Mouse (Mus musculus): Measurements from ENCODE around the gene Gm9945. TPM values are rescaled to one million over a fixed set of nuclear protein-coding genes. Genes with fewer than 3 reads are reported as not detected.

Gene Gm9945
- total RNA-seq, 2 experiments from 2014 or later, result not detected

- intact Hi-C loops (cut with DNase I), result no loop called here
- DNase-seq, result no peak
Measured at GRCm38 (mm10) chr11:53486822-53487594, 7.0 kb downstream of the Gm9945 start.

- no peak for DNase-seq
- intact Hi-C loops (cut with DNase I), result no loop called here
Measured at GRCm38 (mm10) chr11:53489007-53489406, 9.0 kb downstream of the Gm9945 start.

- intact Hi-C loops (cut with DNase I), result no loop called here
- DNase-seq, result no peak
Measured at GRCm38 (mm10) chr11:53489421-53489820, 9.5 kb downstream of the Gm9945 start.

GRCm38 (mm10) chr11:53491954-53492401 is 12.0 kb downstream of the Gm9945 start:
- no peak for DNase-seq

DNA sequence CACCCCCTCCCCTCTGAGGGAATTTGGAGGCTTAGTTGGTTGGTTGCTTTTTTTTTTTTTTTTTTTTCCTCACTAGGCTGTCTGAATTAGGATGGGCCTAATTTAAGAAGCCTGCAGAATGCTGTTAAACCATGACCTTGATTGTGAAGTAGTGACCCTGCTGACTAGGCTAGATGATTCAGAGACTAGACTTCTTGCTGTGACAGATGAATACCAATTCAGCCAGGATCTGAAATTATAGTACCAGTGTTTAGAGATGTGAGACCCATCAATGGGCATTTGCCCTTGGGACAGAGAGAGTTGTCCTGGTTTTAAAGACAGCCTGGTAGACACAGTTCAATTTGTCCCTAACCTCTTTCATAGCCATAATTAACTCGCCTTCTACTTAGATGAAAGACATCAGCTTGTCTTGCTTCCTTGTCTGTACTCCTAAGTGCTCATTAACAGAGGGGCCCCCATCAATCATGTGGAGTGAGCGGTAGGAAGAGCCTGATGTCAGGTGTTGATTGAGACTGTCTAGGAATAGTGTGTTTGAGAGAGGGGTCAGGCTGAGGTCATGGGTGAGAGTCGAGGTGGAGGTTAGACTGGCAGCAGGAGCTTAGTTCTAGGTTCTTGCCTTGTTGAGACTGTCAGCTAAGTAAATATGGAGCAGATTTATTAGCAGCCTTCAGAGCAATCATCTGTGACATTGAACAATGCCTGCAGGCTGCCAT is 13.4 kb downstream of the Gm9945 start:
- DNase-seq, result no peak
- intact Hi-C loops (cut with DNase I), result no loop called here

More at GRCm38 (mm10) chr11:53491954-53492401, 12.0 kb downstream of the Gm9945 start:
- intact Hi-C loops (cut with DNase I), result no loop called here

DNA sequence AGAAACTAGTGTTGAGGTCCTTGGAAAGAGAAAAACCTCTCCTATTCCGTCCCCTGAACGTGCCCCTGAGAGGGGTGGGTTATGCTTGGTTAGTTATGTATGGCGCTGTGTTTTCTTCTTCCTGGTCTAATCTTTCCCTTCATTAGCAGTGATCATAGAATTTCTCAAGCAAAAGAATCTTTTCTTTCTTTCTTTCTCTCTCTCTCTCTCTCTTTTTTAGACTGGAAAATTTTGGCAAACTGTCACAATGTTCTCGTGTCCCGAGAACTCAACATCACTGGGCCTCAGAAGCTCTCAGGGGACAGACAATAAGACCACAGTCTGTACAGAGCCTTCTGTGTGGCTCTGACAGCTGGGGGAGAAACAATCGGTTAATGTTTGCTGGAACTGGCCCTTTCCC is 15.5 kb downstream of the Gm9945 start:
- intact Hi-C loops (cut with DNase I), result no loop called here
- no peak for DNase-seq

DNA sequence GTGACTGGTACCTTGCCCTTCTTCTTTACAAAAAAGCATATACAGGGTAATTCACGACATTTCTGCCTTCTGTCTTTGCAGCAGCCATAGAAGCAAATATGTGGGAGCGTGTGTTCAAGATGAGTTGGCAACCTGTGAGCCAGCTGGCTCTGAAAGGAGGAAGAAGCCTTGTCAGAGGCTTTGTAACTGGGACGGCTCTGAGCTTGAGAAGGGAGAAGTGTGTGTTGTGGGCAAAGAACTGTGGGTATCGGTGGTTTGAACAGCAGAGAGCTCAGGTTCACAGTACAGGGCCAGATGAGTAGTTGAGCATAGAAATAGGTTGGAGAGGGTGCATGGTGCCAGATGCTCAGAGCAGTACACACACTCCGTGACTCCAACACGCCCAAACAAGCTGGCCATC is 17.0 kb downstream of the Gm9945 start:
- intact Hi-C loops (cut with DNase I), result no loop called here
- no peak for DNase-seq

- no peak for DNase-seq
- intact Hi-C loops (cut with DNase I), result no loop called here
Measured at GRCm38 (mm10) chr11:53500569-53500968, 20.6 kb downstream of the Gm9945 start.

DNA sequence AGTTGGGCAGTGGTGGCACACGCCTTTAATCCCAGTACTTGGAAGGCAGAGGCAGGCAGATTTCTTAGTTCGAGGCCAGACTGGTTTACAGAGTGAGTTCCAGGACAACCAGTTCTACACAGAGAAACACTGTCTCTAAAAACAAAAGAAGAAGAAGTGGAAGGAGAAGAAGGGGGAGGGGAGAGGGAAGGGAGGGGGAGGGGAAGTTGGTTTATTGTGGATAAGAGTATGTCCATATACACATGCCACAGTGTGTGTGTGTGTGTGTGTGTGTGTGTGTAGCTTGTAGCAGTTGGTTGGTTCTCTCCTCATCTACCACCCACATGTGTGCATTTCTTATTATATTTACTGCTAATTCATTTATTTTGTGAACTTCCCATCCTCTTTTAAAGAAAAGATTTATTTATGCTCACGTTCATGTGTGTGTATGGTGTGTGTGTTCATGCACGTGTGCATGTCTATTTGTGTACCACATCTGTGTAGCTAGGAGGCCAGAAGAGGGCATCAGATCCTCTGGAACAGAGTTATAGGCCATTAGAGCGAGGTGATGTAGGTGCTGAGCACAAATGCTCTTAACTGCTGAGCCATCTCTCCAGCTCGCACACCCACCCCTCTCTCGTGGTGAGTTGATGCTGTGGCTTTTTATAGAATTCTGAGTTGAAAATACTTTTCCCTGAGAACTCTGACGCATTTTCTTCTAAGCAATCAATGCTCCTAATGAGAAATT is 22.2 kb downstream of the Gm9945 start:
- intact Hi-C loops (cut with DNase I), result no loop called here
- no peak for DNase-seq

- intact Hi-C loops (cut with DNase I), result no loop called here
- DNase-seq, result no peak
Measured at GRCm38 (mm10) chr11:53503738-53504137, 23.8 kb downstream of the Gm9945 start.

- intact Hi-C loops (cut with DNase I), result no loop called here
- no peak for DNase-seq
Measured at GRCm38 (mm10) chr11:53504376-53504775, 24.4 kb downstream of the Gm9945 start.

GRCm38 (mm10) chr11:53505026-53505663 is 25.2 kb downstream of the Gm9945 start:
- intact Hi-C loops (cut with DNase I), result no loop called here
- no peak for DNase-seq

DNA sequence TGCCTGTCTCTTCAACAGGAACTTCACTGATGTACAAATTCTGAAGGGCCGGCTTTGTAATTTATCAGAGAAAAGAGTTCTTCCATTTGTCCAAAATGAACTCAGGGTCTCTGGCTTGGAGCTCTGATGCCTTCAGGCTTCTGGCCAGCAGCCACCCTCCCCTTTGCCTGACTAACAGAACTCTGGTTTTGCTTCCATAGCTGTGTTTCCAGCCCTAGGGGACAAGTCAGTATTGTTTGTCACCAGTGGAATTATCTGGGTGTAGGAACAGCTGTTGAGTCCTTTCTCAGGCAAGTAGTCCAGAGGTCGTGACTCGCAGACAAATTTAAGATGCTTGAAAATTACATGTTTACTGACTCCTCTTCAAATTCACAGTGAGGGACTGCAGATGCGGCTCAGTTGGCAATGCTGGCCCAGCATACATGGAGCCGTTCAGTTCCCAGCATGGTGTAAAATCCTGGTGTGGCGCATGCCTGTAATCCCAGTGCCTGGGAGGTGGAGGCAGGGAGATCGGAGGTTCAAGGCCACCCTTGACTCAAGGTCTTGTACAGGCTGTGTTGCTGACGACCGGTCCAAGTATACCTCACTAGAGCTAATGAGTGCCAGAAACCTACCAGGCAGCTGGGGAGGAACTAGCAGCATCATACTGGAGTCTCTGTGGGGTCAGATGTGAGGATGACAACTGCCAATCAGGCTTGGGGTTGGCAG is 27.3 kb downstream of the Gm9945 start:
- no peak for DNase-seq
- intact Hi-C loops (cut with DNase I), result no loop called here

GRCm38 (mm10) chr11:53508152-53508551 is 28.2 kb downstream of the Gm9945 start:
- intact Hi-C loops (cut with DNase I), result no loop called here
- DNase-seq, result peak; percentile 67 to 69

- intact Hi-C loops (cut with DNase I), result no loop called here
- DNase-seq, result peak in 1 of 2 experiments; percentile 28
Measured at GRCm38 (mm10) chr11:53508591-53508990, 28.6 kb downstream of the Gm9945 start.

- intact Hi-C loops (cut with DNase I), result no loop called here
Measured at GRCm38 (mm10) chr11:53510351-53510750, 30.4 kb downstream of the Gm9945 start.

DNA sequence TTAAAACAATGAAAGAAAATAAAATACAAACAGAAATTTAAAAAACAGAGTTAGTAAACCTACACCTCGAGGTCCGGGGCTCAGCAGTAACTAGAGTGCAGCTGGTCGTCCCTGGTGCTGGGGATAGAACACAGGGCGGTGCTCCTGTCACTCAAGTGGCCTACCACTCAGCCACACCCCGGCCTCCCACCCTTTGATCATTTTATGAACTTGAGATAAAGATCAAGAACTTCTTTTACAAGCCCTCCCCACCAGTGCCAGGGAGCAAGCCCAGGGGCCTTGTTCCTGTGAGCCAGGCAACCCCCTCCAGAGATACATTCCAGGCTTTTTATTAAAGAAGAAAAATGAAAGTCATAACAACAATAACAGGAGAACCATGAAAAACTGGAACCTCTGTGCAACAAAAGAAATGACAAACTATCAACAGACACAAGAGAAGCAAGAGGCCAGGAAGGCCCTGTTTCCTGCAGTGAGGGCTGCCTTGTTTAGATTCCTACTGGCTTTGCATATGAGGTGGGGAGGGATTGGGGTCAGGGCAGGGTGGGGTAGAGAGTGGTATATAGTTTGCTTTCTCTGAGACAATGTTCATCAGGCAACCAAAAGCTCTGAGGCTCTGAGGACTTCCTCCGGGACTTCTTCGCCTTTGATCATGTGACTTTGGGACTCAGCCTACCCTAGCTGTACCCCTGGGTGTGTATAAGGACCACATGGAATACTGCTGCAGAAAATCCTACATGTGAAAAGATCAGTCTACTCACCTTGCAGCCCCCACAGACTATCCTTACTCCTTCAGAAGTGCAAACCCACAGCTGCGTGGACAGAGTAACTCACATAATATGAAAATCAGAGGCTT is 37.0 kb downstream of the Gm9945 start:
- no peak for DNase-seq

More at GRCm38 (mm10) chr11:53510351-53510750, 30.4 kb downstream of the Gm9945 start:
- DNase-seq, result no peak

GRCm38 (mm10) chr11:53518759-53519158 is 38.8 kb downstream of the Gm9945 start:
- no peak for DNase-seq
- intact Hi-C loops (cut with DNase I), result no loop called here

More for the DNA sequence above, 37.0 kb downstream of the Gm9945 start:
- intact Hi-C loops (cut with DNase I), result no loop called here

Measured in gastrocnemius, postnatal 36 days (tissue).